Mouse (Mus musculus): Measurements from ENCODE around the gene Fbxw8. TPM values are rescaled to one million over a fixed set of nuclear protein-coding genes. Genes with fewer than 3 reads are reported as not detected.

Fbxw8 gene
- total RNA-seq, 2 experiments from 2014 or later = 13.6 to 24.5 TPM

DNA sequence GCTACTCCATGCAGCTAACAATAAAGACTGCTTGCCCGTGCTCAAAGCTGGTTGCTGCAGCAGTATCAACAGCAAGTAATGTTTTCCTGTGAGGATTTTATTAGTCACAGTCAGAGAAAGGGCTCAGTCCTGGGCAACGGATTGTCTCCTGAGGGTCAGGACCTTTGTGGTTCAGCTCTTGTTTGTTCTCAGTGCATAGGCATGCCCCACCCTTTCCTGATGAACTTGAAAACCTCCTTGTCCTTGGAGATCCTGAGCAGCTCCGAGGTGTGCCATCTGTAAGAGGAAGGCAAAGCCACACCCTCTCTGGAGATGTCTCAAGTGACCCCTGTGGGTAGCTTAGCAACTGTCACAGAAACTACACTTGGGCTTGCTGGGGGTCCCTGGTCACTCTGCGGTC is 5.4 kb upstream of the Fbxw8 start:
- ATAC-seq (replicated peaks; ENCODE audit: poor library complexity) = no peak

DNA sequence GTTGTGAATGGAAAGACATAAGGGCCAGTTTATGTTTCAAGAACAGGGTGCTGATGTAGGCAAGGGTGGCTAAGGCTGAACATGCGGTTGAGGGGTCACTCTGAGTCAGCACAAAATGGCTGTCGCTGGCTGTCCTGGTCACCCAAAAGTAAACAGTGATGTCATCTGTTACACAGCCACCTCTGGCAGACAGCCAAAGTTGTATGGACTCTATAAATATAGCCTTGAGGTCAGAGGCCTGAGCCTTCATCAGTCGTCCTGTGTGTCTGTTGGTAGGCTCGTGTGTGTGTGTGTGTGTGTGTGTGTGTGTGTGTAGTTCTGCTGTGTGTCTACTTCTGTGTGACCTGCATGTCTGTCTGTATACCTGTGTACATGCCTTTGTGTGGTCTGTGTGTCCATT is 1.7 kb upstream of the Fbxw8 start:
- ATAC-seq (replicated peaks; ENCODE audit: poor library complexity) = no peak

DNA sequence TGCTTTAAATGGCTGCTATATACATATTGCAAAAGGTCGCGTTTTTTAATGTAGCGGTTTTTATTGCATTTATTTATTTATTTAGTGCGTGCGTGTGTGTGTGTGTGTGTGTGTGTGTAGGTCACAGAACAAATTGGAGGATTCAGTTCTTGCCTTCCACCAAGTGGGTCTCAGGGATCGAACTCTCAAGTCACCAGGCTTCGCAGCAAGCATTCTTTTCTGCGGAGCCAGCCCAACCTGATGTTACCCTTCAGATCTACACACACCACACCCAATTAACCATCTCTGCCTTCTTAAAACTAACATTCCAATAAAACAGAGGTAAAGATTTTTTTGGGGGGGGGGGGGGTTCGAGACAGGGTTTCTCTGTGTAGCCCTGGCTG is 292 bp upstream of the Fbxw8 start:
- no peak for ATAC-seq (replicated peaks; ENCODE audit: poor library complexity)

DNA sequence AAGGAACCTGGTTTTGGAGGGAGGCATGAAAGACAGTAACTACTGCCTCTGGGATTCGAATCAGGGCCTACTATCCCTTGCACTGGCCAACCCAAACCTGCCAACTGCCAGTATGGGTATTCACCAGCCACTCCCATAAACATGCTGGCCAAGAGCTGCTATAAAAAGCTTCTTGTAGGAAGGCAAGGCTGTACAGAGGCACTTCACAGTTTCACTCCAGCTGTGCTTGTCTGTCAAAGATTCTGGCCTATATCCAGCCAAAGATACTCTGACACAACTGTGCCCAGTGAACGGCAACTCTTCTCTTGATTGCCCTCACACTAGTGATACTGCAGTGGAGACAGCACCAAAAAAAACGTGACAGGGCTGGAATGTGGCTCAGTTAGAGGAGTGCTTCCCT is 5.6 kb downstream of the Fbxw8 start:
- no peak for ATAC-seq (replicated peaks; ENCODE audit: poor library complexity)

DNA sequence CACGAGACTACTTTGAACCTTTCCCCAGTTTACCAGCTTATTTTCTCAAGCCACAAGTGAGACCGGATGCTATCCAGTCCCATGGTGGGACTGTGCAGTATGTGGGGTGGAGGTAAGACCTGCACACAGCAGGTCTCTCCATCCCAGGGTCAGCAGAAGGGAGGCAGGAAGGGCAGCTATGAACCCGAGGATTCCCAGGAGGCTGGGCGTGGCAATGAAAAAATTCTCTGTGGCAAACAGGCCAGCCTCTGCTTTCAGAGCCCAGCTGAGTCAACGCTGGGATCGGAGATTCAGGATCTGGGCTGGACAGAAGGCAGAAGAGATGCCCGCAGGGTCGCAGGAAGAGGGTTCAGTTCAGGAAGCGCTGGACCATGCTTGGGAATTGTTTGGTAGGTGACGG is 8.0 kb downstream of the Fbxw8 start:
- ATAC-seq (replicated peaks; ENCODE audit: poor library complexity) = no peak

DNA sequence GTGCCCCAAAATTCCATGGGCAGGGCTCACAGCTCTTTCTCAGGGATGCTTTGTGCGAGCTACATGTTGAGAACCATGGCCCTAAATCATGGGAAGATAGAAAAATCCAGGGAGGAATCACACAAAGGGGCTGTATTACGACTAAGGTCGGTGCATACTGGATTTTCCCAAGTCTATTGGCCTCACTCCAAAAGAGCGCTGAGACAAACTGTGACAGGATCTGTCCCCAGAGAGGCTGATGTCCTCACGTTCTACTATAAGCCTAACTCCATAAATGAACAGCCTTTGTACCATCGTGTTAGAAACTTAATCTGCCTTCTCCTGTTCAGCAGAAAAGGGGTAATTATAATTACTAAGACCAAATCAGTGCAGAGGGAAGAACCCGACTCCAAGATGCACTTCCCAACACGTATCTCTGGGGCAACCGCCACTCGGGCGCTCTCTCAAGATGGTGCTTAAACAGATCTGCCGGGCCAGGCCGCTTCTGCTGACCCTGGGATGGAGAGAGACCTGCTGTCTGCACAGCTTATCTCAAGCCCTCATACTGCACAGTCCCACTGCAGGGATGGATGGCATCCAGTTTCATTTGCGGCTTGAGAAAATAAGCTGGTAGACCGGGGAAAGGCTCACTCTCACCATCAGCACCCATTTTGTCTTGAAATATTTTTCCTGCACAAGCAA is 9.1 kb downstream of the Fbxw8 start:
- no peak for ATAC-seq (replicated peaks; ENCODE audit: poor library complexity)

DNA sequence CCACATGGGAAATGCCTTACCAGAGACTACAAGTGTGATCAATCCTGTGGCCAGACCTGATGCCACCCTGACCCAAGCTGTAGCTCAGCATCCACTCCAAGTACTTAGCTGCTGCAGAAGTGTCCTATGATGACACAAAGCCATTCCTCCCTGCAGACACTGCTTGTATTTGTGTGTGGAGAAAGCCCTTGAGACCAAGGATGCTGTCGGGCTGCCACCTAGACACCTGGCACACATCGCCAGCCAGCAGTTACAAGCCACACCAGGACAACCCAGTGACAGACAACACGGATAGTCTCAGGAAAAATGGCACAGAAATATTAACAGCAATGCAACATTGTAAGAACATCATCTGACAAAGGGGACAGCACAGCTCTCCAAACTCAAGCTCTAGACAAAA is 9.8 kb downstream of the Fbxw8 start:
- no peak for ATAC-seq (replicated peaks; ENCODE audit: poor library complexity)

DNA sequence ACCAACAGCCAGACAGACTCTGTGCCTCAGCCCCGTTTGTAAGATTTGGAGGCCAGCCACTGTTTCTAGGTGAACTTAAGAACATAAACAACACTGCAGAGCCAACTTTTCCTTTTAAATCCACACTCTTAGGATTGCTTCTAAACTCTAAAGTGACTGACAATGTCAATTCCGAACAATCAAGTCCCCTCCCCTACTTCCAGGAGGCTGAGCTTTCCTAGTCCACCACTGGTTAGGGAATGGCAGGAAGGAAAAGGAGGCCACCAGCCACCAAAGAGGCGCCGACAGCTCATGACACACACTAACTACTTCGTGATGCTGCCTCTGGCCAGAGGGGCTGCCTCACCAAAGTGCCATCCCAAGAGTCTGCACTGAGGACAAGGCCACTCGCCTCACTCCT is 10.5 kb downstream of the Fbxw8 start:
- no peak for ATAC-seq (replicated peaks; ENCODE audit: poor library complexity)

DNA sequence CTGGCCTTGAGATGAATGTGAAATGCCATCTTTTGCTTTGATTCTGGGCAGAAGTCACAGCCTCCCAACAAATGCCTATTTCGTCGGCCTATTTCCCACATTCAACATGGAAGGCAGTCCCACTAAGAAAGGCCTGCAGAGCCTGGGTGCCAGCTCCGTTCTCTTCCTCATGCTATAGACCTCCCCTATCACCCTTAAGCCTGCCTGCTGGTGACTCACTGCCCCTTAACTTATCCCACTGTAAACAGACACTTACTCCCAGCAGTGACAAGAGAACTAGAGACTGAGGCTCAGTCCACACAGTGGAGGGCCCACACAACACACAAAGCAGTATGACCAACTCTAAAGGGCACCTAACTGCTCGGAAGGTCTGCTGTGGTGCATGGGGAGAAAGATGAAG is 10.9 kb downstream of the Fbxw8 start:
- no peak for ATAC-seq (replicated peaks; ENCODE audit: poor library complexity)

DNA sequence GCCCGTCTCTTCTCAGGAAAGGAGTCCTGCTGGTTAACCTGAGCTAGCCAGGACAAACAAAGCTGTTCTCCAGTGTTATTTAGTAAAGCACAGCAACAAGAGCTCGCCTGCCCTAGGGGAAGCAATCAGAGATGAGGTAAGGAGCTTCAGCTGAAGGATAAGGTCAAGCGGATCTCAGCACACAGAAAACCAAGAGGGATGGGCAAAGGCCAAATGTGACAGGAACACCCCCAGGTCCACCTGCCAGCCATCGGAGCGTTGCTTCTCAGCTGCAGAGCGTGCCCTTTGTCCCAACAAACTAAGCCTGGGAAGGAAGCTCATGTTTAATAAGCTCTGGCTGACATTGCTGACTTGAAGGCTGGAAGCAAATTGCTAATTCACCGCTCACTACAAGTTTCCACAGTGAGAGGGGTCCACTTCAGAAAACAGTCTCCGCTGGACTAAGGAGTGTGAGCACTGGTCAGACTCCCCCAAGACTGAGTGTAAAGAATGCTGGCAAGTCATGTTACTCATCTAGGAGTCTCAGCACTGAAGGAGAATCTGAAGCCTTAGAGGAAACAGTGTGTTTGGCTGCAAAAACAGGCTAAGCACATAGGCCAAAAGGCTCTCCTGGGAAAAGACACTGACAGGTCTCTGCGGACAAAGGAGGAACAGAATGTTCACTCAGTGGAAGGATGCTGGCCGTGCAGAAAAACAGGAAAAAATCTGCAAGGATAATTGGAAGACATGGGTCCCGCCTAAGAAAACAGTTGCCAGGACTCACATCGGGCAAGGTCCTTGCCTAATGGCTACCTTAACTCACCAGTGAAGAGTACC is 11.8 kb downstream of the Fbxw8 start:
- ATAC-seq (replicated peaks; ENCODE audit: poor library complexity) = no peak

DNA sequence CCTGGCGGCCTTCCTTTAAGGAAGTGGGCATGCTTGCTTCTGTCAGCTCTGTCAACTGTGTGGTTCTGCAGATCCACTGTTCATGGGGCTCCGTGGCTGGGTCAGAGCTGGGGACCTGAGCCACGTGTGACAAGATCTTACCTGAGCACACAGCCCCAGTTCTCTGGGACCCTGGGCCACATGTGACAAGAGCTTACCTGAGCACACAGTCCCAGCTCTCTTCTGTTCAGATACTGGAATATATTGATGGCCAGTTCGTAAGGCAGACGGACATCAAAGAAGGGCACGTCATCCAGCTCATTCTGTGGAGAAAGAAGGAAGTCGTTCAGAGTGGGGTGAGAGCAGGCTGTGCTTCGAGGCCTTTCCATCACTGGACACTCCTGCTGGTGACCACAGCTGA is 12.8 kb downstream of the Fbxw8 start:
- no peak for ATAC-seq (replicated peaks; ENCODE audit: poor library complexity)

DNA sequence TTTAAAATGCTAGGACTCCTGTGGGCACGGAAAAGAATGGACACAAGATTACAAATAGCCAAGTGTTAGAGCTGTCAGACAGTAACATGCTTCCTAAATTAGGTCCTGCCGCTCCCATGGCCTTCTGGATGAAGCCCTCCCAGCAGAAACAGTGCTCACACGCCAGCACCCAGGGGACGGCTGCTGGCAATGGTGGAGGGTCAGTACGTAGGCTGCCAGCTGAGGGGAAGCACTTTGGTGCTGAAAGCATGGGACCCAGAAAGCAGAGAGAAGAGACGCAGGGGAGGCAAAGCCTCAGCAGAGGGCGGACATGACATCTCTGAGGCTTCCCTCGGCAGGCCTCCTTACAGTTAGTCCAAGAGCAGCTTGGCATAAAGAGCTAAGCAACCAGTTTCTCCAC is 15.6 kb downstream of the Fbxw8 start:
- no peak for ATAC-seq (replicated peaks; ENCODE audit: poor library complexity)

DNA sequence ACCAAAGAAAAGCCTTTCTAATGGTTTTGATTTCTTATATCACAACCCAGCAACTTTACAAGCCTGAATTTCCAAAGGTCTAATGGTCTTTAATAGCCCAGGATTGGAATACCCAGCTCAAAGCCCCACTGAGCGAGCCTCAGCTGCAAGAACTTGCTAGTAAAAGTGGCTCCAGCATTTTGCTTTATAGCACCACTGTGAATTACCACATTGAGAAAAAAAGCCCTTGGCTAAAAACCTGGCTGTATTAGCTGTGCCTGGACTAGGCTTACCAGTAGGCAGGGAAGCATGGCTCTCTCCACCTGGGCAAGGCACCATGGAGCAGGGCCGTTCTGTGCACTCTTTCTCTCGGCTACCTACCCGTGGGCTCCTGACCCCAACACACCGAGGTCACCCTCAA is 18.9 kb downstream of the Fbxw8 start:
- ATAC-seq (replicated peaks; ENCODE audit: poor library complexity) = no peak

DNA sequence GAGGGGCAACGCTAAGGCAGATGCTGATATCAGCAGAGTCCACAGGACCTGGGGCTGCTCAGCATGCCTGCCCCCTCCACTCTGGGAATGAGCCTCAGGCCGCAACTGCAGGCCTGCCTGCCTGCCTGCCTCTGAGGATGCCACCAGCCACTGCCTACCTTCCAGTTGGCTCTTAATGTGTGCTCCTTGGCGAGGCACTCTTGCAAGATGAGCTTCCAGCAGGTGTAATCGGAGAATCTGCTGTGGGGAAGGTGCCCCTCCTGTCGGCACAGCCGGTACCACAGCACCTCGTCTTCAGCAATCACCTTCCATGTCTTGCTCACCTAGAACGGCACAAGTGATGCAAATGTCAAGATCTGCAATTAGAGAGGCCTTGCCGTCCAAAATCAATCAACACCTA is 26.6 kb downstream of the Fbxw8 start:
- no peak for ATAC-seq (replicated peaks; ENCODE audit: poor library complexity)

DNA sequence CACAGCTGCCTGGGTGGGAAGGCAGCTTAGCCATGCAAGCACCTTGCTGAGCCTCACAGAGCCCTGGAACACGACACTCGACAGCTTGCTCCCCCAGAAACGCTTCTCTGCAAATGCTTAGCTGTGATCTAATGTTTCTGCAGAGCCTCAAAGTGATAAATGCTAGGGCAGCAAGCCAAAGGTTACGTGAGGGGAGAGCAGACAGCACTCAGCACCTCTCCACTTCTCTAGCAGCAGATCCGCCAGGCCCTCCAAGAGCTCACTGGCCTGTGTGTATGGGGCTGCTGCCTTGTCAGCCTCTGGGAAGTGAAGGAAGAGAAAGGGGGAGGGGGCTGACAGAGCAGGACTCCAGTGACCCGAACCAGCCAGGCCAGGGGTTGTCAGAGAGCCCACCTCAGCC is 27.1 kb downstream of the Fbxw8 start:
- no peak for ATAC-seq (replicated peaks; ENCODE audit: poor library complexity)

DNA sequence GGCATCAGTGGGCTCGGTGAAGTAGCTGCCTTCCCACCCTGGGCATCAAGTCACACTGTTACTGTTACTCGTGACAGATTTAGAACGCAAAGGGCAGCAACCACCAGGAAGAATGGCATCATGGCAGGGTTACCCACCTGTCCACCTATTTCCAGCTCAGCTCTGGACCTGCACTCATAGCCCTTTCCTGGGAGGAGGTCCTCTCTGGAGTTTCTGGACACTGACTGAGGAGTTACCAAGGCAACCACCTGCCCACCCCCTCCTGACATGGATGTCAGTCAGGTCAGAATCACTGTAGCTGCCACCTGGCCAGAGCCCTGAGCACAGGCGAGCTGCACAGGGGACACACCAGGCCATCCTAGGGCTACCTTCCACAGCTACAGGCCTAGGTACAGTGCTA is 28.6 kb downstream of the Fbxw8 start:
- no peak for ATAC-seq (replicated peaks; ENCODE audit: poor library complexity)

DNA sequence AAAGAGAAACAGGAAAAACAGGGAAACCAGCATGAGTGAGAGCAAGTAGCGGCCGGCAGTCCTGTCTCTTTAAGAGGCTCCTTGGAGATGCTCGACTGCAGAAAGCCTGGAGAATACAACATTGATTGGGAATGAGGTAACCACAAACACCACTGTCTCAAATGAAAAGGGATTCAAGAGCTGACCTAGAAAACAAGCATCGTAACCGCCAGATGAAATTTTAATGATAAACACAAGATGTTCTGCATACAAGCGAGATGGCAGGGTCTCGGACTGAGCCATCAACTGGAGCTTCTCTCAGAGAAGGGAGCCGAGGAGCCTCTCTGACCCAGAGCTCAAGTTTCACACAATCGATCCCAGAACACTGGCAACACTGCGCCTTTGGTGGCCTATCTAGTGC is 32.2 kb downstream of the Fbxw8 start:
- no peak for ATAC-seq (replicated peaks; ENCODE audit: poor library complexity)

DNA sequence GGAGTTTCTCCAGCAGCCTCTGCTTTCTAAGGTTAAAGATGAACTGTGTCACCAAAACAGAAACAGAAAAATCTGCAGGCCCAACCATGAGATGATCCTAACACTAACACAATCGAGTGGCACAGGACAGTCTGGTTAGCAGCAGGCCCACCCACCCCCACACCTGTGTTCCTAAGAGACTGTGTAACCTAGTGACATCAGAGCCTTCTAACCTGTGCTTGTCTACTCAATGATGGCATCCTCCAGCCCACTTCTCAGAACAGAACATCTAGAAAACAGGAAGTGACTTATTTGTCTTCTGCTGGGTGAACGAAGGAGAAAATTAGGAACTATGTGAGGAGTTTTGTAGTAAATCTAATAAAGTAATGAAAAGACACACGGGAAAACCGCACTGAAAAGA is 33.3 kb downstream of the Fbxw8 start:
- no peak for ATAC-seq (replicated peaks; ENCODE audit: poor library complexity)

DNA sequence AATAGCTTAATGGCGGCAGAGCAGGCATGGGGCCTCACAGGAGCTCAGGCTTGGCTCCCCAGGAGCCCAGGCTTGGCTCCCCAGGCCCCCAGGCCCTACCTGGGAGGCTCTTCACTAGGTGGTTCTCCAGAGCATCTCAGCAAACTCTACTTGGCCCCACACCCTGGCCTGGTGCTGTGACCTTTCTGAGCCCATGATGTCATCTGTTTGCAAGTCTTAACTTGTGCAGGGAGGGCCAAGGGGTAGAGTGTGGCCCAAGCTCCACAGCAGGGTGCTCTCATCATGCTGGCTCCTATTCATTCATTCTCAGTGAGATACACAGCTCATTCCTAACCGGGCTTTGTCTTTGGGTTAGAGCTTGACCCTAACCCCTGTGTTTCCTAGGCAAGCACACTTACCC is 34.6 kb downstream of the Fbxw8 start:
- ATAC-seq (replicated peaks; ENCODE audit: poor library complexity) = no peak

DNA sequence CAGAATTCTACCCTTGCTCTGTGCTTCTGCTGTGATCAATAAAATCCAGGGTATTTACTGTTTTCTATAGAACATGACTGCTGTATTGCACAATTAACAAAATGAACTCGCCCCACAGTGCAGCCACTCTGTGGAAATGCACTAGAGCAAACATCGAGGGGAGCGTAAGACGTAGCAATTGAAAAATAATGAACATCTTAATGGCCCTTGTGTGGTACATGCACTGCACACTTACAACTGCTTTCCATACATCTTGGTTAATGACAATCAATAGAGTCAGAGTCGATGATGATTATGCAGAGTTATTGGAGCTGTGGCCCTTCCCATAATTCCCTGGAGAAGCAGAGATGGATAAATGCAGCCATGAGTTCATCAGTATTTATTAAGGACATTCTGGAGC is 36.3 kb downstream of the Fbxw8 start:
- no peak for ATAC-seq (replicated peaks; ENCODE audit: poor library complexity)

DNA sequence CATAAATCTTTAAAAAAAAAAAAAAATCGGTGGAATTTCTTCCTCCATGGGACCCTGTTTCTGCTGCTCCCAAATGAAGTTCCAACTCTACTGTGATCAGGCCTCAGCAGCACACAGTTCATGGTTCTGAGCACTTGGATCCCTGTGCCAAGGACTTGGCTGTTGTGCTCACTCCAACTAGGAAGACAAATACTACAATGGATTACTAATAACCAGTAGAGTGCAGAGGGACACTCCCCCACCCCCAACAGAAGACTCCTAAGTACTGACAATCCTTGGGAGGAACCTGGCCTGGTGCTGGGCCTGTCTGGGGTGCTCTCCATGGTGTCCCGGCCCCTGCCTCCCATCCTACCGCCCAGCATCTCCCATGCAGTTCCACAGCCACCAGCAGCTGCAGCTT is 36.9 kb downstream of the Fbxw8 start:
- no peak for ATAC-seq (replicated peaks; ENCODE audit: poor library complexity)

DNA sequence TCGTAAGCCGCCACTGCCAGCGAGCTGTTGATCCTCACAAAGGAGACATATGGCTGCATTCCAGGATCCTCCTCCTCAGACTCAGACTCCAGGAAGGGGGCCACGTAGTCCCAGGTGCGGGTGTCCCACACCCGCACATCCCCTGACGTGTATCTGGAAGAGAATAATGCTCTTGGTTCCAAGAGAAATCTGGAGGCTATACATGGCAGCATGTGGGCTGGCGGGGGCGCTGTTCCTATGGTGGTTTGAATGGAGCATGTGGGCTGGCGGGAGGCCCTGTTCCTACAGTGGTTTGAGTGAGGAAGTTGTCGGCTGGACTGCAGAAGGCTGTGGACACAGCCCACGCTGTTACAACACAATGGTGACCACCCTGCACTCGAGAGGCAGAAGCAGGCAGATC is 41.6 kb downstream of the Fbxw8 start:
- ATAC-seq (replicated peaks; ENCODE audit: poor library complexity) = peak; percentile 81

DNA sequence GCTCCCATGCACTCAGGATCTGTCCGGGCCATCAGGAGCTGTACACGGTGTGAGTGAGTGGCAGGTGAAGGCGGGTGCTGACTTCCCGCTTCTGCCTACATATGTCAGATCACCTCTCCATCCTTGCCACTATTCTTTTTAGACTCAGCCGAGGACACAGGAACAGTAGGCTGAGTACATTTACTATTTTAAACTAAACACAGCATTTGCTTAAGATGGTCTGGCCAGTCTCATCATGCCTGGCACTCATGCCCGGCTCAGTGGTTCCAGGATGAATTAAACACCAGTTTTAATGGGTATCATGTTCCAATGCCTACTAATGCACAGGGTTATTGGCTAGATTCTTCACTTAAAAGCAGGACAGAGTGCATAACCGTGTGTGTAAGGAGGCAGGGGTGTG is 42.2 kb downstream of the Fbxw8 start:
- ATAC-seq (replicated peaks; ENCODE audit: poor library complexity) = no peak

Measured in megakaryocyte progenitor cell, adult 5-6 weeks (primary cell).